Mouse (Mus musculus) c-Kit-positive CD71-positive TER-119-negative erythroid progenitor cells, embryonic 14.5 days (primary cell): ENCODE measurements at regions not wholly inside any gene's neighbourhood (a gene's known extent, or its start where the extent isn't known, plus 50 kb on each side); places are given as distances from the start of the nearest gene placed in this dataset.

ENCODE experiments used
- DNase-seq: peaks from one replicate; pipeline ENCODE4 v3.0.0-alpha.2; 2013; ENCODE audit warnings: low read depth

DNA sequence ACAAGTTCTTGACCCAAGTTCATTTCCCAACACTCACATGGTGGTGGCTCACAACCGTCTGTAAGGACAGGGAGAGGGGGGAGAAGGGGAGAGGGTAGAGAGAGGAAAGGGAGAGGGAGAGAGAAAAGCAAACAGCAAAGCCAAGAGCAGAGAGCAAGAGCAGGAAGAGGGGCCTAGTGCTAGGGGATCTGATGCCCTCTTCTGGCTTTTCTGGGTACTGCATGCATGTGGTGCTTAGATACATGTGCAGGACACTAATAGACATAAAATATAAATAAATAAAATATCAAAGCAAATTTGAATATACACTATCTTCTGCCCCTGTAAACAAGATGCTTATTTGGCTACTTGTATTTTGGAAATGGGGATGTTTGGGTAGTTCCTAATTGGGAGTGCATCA is 91.2 kb downstream of the Rnf138rt1 start:
- peak; percentile 9 for DNase-seq
